Mouse (Mus musculus): ENCODE measurements around the gene A630095N17Rik.

The A630095N17Rik gene

GRCm38 (mm10) chr1:75212542-75212941 is 19.4 kb downstream of the A630095N17Rik start:
- DNase-seq, result no peak

GRCm38 (mm10) chr1:75211141-75211708 is 20.7 kb downstream of the A630095N17Rik start:
- DNase-seq, result no peak

- peak; percentile 97 for DNase-seq
Measured at GRCm38 (mm10) chr1:75210136-75211087, 21.5 kb downstream of the A630095N17Rik start, which contains the start of the genes Glb1l and Stk16. Gene Glb1l (minus strand): TSS chr1:75210813. Gene Stk16 (plus strand): TSS chr1:75210838.

- DNase-seq, result no peak
Measured at GRCm38 (mm10) chr1:75208967-75209678, 22.8 kb downstream of the A630095N17Rik start.

- no peak for DNase-seq
Measured at GRCm38 (mm10) chr1:75201236-75201635, 30.7 kb downstream of the A630095N17Rik start.

GRCm38 (mm10) chr1:75192452-75192851 is 39.5 kb downstream of the A630095N17Rik start:
- no peak for DNase-seq

GRCm38 (mm10) chr1:75191622-75192402 is 40.1 kb downstream of the A630095N17Rik start, which contains the start of the genes Ankzf1 and Atg9a:
Gene Ankzf1 (plus strand): TSS chr1:75192151.
Gene Atg9a (minus strand): TSS chr1:75192196.
- peak; percentile 83 for DNase-seq

GRCm38 (mm10) chr1:75191258-75191621 is 40.7 kb downstream of the A630095N17Rik start:
- DNase-seq, result no peak

GRCm38 (mm10) chr1:75190577-75190976 is 41.3 kb downstream of the A630095N17Rik start:
- DNase-seq, result no peak

GRCm38 (mm10) chr1:75187914-75188483 is 43.9 kb downstream of the A630095N17Rik start:
- DNase-seq, result no peak

GRCm38 (mm10) chr1:75187126-75187525 is 44.8 kb downstream of the A630095N17Rik start:
- DNase-seq, result no peak

GRCm38 (mm10) chr1:75185495-75185894 is 46.4 kb downstream of the A630095N17Rik start:
- DNase-seq, result no peak

- DNase-seq, result no peak
Measured at GRCm38 (mm10) chr1:75182160-75182559, 49.7 kb downstream of the A630095N17Rik start.

GRCm38 (mm10) chr1:75181377-75181870 is 50.5 kb downstream of the A630095N17Rik start:
- no peak for DNase-seq

- no peak for DNase-seq
Measured at GRCm38 (mm10) chr1:75180741-75181140, 51.2 kb downstream of the A630095N17Rik start.

- DNase-seq, result peak; percentile 91
Measured at GRCm38 (mm10) chr1:75180105-75180590, 51.8 kb downstream of the A630095N17Rik start, which contains the start of gene Abcb6. Gene Abcb6 (minus strand): TSS chr1:75180392.

- DNase-seq, result peak; percentile 60
Measured at GRCm38 (mm10) chr1:75179334-75180104, 52.4 kb downstream of the A630095N17Rik start.
